In the genomic region with DNA sequence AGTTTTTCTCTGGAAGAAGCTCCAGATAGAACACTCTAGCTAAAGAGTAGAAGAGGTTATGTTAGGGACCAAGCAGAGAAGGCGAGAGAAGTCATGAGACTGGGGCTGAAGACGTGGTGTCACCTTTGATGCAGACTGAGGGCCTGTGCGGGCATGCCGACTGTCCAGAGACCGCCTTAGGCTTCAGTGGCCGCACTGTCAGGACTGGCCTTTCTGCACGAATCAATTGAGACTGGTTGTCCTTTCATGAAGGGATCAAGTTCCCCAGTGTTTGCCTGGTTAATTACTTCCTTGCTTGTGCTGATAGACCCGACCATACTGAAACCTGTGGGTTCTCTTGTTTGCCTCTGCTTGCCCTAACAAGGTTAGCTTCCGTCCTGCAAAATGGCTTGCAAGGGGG, we compare ENCODE assay signal across 15 mouse cellular contexts.
"Had no signal": no experiment of that assay in that cellular context is flagged by ENCODE, and none has a peak within 500 bp of the region (broad histone marks: within the 10 kb centered on the region; RNA-seq: fewer than 3 reads in every experiment).

No protein-coding gene starts in this region.

- H3K9me3 ChIP-seq: limb, embryonic 10.5 days; limb, embryonic 13.5 days; liver, embryonic 13.5 days had no signal

- DNase-seq: kidney, postnatal 25 days; layer of hippocampus, adult 9-11 months; liver, embryonic 13.5 days; lung, adult 2 months; lung, postnatal 14 days; lung, postnatal 4 days; midbrain, embryonic 14.5 days; thymus, adult 2 months; thymus, postnatal 14 days; thymus, postnatal 4 days had no signal

- H3K4me1 ChIP-seq: limb, embryonic 13.5 days had no signal

- H3K27ac ChIP-seq: kidney, postnatal 0 days; layer of hippocampus, adult 2 months; limb, embryonic 10.5 days; limb, embryonic 13.5 days; liver, embryonic 13.5 days; stomach, postnatal 0 days had no signal

- H3K36me3 ChIP-seq: limb, embryonic 10.5 days; limb, embryonic 13.5 days; liver, embryonic 13.5 days had no signal

- H3K4me3 ChIP-seq: layer of hippocampus, adult 2 months; limb, embryonic 10.5 days; limb, embryonic 13.5 days; liver, embryonic 13.5 days had no signal

- H3K27me3 ChIP-seq: limb, embryonic 13.5 days; liver, embryonic 13.5 days had no signal
